Mouse (Mus musculus) kidney, adult 2 months (tissue): Measurements from ENCODE around the gene Mylk2. TPM values are rescaled to one million over a fixed set of nuclear protein-coding genes. Genes with fewer than 3 reads are reported as not detected.
A peak's percentile ranks its signal among the peaks of the same experiment; 100 is the strongest.

ENCODE experiments used
- DNase-seq: peaks from one replicate; pipeline ENCODE4 v3.0.0; 2021
- H3K27ac ChIP-seq: fragments of 200-500 bp; 2 replicates; pipeline ENCODE4 v1.5.1; 2012; ENCODE audit warnings: low read depth, low read length, control low read depth, inconsistent platforms; ENCODE audit not compliant: insufficient read depth
- H3K27me3 ChIP-seq: fragments of 200-500 bp; replicated peaks from 2 replicates; pipeline ENCODE4 v1.6.1; 2012; ENCODE audit warnings: mild to moderate bottlenecking, moderate library complexity, low read length, inconsistent platforms; ENCODE audit not compliant: control insufficient read depth, insufficient read depth
- H3K36me3 ChIP-seq: fragments of 200-500 bp; 2 replicates; pipeline ENCODE4 v1.6.1; 2012; ENCODE audit warnings: mild to moderate bottlenecking, moderate library complexity, low read length, inconsistent platforms; ENCODE audit not compliant: control insufficient read depth, insufficient read depth
- H3K4me1 ChIP-seq: fragments of 200-500 bp; 2 replicates; pipeline ENCODE4 v1.6.1; 2011; ENCODE audit warnings: low read length; ENCODE audit not compliant: control insufficient read depth, insufficient read depth
- H3K4me3 ChIP-seq: fragments of 200-500 bp; 2 replicates; pipeline ENCODE4 v1.5.1; 2011; ENCODE audit warnings: mild to moderate bottlenecking, low read depth, low read length, control low read depth; ENCODE audit not compliant: insufficient read depth
- CTCF ChIP-seq: fragments of 200-500 bp; conservative IDR thresholded peaks from 2 replicates; pipeline ENCODE4 v1.5.1; 2011; ENCODE audit warnings: low read depth, mild to moderate bottlenecking, control low read depth, low read length, moderate library complexity, mixed read lengths; ENCODE audit not compliant: insufficient read depth, insufficient read length
- POLR2A ChIP-seq: fragments of 200-500 bp; IDR thresholded peaks from one replicate; pipeline ENCODE4 v1.6.1; 2011; ENCODE audit warnings: low read depth, low read length, control low read depth
- WGBS: fragments of 180-500 bp; shearing (Covaris S2); methylation state at CpG from one replicate; pipeline ENCODE4 v1.1.7; 2018; 5-methylcytosine and 5-hydroxymethylcytosine counted together
- polyA plus RNA-seq: library from polyadenylated mRNA; depleted of rRNA; stranded (reverse); fragments of >200 nt; gene quantifications from 2 replicates; pipeline ENCODE4 v1.2.3, GENCODE M21; 2012; rRNA removed

Mylk2 gene
- 0.07 and 1.1 TPM in 2 replicates for polyA plus RNA-seq

- Histone ChIP-seq H3K4me3 (no peak within 1 kb of the TSS), H3K36me3 (no peaks in the 10 kb centered on the region), H3K4me1 (no peaks in the 10 kb centered on the region), H3K27me3 (no peaks in the 10 kb centered on the region), H3K27ac (no peak within 1 kb of the TSS)
- 20% methylated on average over 12 of the region's 12 CpGs for WGBS
- no peak for DNase-seq
- TF ChIP-seq CTCF (no peak), POLR2A (no peak)
Measured at GRCm38 (mm10) chr2:152911031-152911430, at the start of gene Mylk2. TSS of gene Mylk2 (plus strand) at chr2:152911352.

DNA sequence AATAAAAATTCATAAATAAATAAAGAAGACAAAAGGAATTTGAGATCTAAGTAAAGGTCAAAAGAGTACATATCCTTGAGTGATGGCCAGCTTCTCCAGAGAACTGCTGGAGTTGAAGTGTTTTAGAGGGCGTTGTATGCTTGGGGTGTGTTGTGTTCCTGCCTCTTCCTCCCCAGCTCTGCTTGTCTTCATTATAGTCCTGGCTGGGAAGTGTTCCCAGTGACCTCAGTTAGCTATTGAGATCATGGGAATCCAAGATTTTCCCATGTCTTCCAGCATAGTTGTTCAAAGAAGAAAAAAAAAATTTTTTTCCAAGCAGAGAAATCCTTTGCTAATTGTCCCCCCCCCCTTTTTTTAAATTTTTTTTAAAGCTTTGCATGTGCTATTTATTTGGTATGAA is 49.3 kb upstream of the Mylk2 start:
- DNase-seq = peak; percentile 6
- no peak for TF ChIP-seq POLR2A
- TF ChIP-seq CTCF = no peak
- Histone ChIP-seq H3K27me3 (no peaks in the 10 kb centered on the region), H3K4me3 (no peak overlapping the region), H3K27ac (no peak overlapping the region), H3K4me1 (no peaks in the 10 kb centered on the region), H3K36me3 (no peaks in the 10 kb centered on the region)
- 73% methylated on average over 1 of the region's 1 CpGs for WGBS

DNA sequence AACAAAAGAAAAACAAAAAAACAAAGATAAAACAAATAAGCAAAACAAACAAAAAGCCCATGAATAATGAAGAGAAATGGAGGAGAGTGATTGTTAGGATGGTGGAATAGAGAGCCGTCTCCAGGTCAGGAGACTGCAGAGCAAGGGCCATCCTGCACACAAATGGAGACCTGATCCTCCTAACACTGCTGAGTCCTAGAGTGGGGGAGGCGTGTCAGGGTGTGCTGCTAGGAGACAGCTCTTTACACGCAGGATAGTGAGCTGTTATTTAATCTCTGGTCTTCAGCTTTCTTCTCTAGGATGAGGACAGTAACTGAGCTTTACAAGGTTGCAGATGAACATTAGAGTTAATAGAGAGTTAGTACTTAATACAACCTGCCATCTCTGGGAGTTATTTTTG is 48.5 kb upstream of the Mylk2 start:
- WGBS = 55% methylated on average over 3 of the region's 3 CpGs

GRCm38 (mm10) chr2:152863346-152863745 is 47.8 kb upstream of the Mylk2 start:
- Histone ChIP-seq H3K36me3 (no peaks in the 10 kb centered on the region), H3K4me1 (no peaks in the 10 kb centered on the region), H3K27me3 (no peaks in the 10 kb centered on the region), H3K4me3 (no peak overlapping the region), H3K27ac (no peak overlapping the region)
- DNase-seq = no peak
- 92% methylated on average over 6 of the region's 6 CpGs for WGBS
- no peak for TF ChIP-seq CTCF
- no peak for TF ChIP-seq POLR2A

More for the DNA sequence above, 48.5 kb upstream of the Mylk2 start:
- Histone ChIP-seq H3K27ac (no peak overlapping the region), H3K36me3 (no peaks in the 10 kb centered on the region), H3K27me3 (no peaks in the 10 kb centered on the region), H3K4me1 (no peaks in the 10 kb centered on the region), H3K4me3 (no peak overlapping the region)
- TF ChIP-seq POLR2A (no peak), CTCF (no peak)
- DNase-seq = no peak

DNA sequence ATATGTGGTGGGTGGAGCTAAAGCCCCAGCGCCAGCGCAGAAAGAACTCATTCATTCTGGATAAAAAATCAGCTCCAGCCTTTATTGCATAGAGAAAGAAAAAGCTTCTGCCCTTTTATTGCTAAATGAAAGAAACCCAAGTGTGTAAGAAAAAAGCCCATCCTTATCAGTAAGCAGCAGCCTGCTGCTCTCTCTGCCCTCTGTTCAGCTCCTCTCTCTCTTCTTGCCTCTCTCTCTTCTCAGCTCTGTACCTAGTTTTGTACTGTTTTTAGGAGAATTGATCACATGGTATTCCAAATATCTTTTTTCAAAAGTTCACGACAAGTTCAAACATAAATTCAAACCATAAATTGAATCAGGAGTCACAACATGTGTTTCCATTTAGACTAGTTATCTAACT is 32.9 kb upstream of the Mylk2 start:
- 95% methylated on average over 3 of the region's 3 CpGs for WGBS
- H3K27me3 ChIP-seq = no peaks in the 10 kb centered on the region
- H3K36me3 ChIP-seq = no peaks in the 10 kb centered on the region
- TF ChIP-seq CTCF (no peak), POLR2A (no peak)
- no peak for DNase-seq
- no peaks in the 10 kb centered on the region for H3K4me1 ChIP-seq
- no peak overlapping the region for H3K4me3 ChIP-seq
- H3K27ac ChIP-seq = no peak overlapping the region

- H3K4me3 ChIP-seq = no peak overlapping the region
- no peak overlapping the region for H3K27ac ChIP-seq
- no peaks in the 10 kb centered on the region for H3K4me1 ChIP-seq
- TF ChIP-seq POLR2A (no peak), CTCF (no peak)
- 84% methylated on average over 13 of the region's 13 CpGs for WGBS
- DNase-seq = no peak
- H3K27me3 ChIP-seq = no peaks in the 10 kb centered on the region
- H3K36me3 ChIP-seq = no peaks in the 10 kb centered on the region
Measured at GRCm38 (mm10) chr2:152880898-152881297, 30.3 kb upstream of the Mylk2 start.

DNA sequence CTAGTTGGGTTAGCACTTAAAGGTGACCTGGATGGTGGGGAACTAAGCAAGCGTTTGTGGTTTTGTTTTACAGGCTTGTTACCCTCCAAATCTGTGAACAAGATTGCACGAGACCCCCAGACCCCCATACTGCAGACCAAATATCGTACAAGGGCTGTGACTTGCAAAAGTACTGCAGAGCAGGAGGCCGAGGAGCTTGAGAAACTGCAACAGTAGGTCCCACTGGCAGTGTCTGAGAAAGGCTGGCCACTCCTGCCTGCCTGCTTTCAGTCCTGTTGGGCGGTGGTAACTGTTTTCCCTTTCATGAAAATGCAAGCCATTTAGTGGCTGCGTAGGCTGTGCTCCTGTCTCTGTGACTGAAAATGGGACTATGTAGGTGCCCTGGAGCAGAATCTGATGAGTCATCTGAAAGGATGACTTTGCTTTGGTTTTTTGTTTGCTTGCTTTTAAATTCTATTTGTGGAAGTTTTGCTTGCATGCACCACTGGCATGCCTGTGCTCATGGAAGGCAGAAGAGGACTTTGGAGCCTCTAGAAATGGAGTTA is 27.0 kb upstream of the Mylk2 start:
- no peak for DNase-seq
- no peaks in the 10 kb centered on the region for H3K4me1 ChIP-seq
- H3K4me3 ChIP-seq = no peak overlapping the region
- WGBS = 94% methylated on average over 6 of the region's 6 CpGs
- TF ChIP-seq CTCF (no peak), POLR2A (no peak)
- H3K27ac ChIP-seq = no peak overlapping the region
- no peaks in the 10 kb centered on the region for H3K36me3 ChIP-seq
- H3K27me3 ChIP-seq = no peaks in the 10 kb centered on the region

- no peaks in the 10 kb centered on the region for H3K27me3 ChIP-seq
- H3K4me3 ChIP-seq = no peak overlapping the region
- H3K36me3 ChIP-seq = no peaks in the 10 kb centered on the region
- H3K27ac ChIP-seq = no peak overlapping the region
- WGBS = 85% methylated on average over 3 of the region's 3 CpGs
- no peak for DNase-seq
- no peaks in the 10 kb centered on the region for H3K4me1 ChIP-seq
- TF ChIP-seq CTCF (no peak), POLR2A (no peak)
Measured at GRCm38 (mm10) chr2:152887230-152887629, 23.9 kb upstream of the Mylk2 start.
